Mouse (Mus musculus) ZHBTc4 (cell line): ENCODE results near the gene Klhdc1.
A peak's percentile ranks its signal among the peaks of the same experiment; 100 is the strongest.

Source experiments
- DNase-seq: peaks from one replicate; pipeline ENCODE4 v3.0.0-alpha.2; 2011; ENCODE audit warnings: low read depth, low spot score

Gene Klhdc1

DNA sequence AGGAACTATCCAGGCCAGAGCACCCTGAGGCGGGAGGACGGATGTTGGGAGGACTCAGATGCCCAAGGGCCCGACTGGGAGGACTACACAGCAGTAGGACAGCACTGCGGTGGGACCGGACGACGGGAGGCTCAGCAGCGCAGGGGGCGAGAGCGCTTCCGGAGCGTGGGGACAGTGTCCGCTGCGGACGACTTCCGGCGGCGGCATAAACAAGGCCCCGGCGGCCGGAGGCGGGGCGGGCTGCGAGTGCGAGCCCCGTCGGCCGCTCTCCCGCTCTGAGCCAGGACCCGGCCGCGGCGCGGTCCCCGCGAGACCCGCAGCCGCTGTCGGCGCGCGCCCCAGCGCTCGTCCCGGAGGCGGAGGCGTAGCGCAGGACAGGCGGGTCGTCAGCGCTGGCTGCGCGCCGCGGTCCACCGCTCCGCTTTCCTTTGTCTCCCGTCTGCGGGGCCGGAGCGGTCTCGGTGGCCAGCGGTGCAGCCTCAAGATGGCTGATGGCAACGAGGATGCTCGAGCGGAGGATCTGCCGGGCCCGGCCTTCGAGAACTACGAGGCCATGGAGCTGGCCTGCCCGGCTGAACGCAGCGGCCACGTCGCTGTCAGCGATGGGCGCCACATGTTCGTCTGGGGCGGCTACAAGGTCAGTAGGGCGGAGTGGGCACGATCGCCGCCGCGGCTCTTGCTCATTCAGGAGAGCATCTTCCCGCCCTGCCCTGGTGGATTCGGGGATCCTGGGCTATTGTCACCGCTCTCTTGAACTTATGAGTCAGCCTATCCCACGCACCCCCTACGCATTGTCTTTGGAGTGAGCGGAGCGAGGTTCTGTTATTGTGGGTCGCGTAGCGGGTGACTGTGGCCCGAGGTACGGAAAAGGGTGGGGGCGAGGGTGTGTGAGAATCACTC, 55.8 kb downstream of the Klhdc1 start, which contains the start of gene Klhdc2:
Gene Klhdc2 (plus strand): TSS at position 171 of the 900 bp plus-strand sequence.
- peak; percentile 89 for DNase-seq

DNA sequence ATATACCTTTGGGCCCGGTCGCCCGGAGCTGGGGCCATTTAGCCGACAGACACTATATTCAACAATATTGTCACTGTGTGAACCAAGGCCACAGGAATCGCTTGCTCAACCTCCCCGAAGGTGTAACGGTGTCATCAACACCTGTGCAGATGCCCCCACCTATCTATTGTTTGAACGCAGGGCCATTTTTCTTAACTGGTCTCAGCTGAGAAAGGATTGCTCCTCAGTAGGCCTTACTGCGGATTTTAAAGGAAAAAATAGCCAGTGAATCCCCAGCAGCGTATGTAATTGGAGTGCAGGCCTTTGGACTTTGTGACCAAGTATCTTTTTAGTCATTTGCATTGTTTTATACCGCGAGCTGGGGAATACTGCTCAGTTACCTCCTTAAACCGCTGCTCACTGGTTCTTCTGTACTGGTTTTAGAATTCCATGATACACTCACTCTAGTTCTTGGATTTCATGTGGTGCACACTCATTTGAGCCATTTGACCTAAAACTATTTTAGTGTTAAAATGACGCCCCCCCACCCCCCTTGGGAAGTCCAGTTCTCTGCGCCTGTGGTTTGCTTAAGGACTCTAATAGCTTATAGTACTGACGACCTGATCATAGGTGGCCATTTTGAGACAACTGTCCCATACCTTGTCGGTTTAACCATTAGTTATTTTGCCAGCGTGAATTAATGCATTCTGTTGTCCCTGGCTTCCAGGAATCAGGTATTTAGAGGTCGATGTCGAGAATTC, 56.6 kb downstream of the Klhdc1 start:
- DNase-seq = no peak

DNA sequence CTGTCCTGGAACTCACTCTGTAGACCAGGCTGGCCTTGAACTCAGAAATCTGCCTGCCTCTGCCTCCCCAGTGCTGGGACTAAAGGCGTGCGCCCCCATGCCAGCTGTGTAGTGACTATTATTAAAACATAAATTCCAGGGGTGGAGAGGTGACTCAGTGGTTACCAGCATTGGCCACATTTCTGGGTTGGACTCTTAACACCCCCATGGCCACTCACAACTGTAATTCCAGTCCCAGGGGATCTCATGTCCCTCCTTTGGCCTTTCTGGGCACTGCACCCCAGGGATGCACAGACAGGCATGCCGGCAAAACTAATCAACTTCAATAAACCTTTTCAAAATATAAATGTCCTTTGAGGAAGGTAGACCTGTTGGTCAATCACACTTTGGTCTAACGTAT, 57.3 kb downstream of the Klhdc1 start:
- no peak for DNase-seq

DNA sequence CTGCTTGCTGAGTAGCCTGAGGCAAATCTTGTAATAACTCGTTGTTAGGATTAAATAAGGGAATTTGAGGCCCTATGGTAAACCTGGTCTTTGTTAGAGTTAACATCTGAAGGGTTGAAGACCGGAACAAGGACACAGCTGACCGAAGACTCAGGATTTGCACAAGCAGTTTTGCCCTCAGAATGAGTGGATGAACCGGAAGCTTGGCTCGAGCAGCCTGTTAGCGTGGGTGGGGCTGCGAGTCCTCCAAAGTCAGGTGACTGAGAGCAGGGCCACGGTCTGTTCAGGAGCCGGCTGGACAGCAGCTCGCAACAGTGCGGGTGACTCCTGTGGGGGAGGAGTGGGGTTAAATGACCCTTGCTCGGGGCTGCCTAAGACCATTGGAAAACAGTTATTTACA, 58.3 kb downstream of the Klhdc1 start:
- peak; percentile 28 for DNase-seq

DNA sequence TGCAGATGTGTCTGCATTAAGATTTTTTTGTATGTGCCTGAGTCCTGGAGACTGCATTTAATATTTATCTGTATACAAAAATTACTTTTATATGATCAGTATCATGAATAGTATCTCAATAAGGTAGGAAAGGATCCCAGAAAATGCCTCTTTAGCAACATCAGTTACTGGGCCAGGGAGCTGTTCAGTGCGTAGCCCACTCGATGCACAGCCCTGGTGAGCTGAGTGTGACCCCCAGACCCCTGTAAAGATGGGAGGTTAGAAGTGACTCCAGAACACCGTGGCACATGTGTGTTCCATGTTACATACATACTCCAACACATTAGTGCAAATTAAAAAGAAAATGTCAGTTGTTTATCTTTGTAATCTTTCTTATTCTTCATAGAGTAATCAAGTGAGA, 58.9 kb downstream of the Klhdc1 start:
- no peak for DNase-seq

DNA sequence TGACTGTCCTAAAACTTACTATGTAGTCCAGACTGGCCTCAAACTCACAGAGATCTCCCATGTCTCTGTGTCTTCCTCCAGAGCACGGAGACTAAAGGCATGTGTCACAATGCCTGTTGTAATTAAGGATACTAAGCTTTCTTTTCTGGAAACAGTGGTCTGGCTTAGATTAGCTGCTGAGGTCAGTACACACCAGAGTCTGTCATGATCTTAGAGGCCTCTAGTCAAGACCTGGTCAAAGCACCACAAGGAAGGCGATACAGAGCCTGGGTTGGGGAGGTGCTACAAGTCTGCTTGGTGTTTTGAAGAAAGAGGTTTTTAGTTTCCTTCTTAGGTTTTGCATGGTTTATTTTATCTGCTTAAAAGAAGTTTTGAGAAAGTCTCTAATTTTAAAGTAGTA, 59.4 kb downstream of the Klhdc1 start:
- DNase-seq = no peak

DNA sequence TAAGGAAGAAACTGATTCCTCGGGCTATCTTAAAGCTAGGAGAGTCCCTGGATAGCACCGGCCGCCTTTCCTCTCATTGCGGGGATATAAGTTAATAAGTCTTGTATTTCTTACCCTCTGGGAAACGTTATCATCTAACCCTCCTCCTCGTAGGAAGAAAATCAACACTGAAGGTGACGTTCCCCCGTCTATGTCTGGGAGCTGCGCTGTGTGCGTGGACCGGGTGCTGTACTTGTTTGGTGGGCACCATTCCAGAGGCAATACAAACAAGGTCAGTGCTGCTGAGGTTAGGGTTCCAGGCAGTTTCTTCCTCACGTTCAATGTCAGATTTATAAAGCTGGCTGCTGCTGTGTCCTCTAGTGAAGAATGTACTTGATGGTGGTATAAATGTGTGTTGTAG, 61.2 kb downstream of the Klhdc1 start:
- no peak for DNase-seq

DNA sequence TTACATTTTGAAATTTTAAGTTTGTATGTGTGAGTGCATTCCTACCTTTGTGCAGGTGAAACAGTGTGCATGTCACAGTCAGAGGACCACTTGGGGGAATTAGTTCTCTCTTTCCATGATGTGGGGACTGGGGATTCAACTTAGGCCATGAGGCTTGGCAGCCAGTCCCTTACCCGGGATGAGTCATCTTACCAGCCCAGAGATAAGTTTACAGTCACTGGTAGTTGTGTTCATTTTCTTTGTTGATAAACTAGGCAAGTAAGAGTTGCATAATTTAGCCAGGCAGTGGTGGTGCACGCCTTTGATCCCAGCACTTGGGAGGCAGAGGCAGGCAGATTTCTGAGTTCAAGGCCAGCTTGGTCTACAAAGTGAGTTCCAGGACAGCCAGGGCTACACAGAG, 63.1 kb downstream of the Klhdc1 start:
- DNase-seq = no peak

DNA sequence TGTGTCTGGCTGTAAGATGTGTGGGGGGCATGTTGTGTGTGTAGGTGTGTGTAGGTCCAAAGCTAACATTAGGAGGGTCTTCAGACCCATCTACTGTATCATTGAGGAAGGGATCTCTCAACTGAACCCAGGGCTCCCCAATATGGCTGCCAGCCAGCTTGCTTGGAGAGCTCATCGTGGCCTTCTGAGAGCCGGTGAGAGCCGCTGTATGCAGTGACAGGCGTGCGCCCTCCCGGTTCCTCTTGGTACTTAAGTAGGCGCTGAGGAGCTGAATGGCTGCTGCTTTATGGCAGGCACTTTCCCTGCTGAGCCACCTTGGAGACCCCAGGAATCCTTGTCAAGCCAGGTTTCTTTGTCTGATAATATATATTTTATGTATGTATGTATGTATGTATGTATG, 65.4 kb downstream of the Klhdc1 start:
- peak; percentile 27 for DNase-seq

DNA sequence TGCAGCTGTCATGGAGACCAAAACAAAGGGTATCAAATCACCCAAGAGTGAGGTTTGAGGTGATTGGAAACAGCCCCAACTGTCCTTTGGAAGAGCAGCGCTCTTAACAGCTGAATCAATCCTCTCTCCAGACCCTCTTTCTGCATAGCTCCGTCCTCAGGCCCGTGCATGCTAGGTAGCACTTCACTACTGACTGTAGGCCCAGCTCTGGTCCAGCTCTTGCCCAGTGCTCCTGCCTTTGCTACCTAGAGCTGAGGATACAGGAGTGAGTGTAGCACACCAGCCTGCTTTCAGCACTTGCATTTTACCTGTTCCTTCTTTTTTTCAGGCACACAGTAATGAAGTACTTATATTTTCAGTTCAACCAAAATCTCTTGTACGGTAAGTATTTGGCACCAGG, 68.7 kb downstream of the Klhdc1 start:
- DNase-seq = no peak

DNA sequence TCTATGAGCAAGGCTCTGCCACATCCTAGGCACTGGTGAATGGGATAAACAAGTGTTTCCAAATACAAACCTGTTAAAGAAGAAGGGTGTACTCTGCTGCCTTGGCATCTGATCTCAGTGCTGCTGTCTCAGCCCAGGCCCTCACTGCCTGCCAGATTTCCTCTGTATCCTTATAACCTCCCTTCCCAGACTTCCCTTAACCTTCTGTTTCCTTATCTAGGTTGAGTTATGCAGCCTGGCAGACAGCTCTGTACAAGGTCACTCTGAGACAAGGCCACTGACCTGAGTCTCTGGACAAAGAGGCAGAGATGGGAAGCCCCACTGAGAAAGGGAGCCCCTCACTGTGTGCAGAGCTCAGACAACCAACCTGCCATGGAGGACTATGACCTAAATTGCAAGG, 77.5 kb downstream of the Klhdc1 start:
- no peak for DNase-seq

DNA sequence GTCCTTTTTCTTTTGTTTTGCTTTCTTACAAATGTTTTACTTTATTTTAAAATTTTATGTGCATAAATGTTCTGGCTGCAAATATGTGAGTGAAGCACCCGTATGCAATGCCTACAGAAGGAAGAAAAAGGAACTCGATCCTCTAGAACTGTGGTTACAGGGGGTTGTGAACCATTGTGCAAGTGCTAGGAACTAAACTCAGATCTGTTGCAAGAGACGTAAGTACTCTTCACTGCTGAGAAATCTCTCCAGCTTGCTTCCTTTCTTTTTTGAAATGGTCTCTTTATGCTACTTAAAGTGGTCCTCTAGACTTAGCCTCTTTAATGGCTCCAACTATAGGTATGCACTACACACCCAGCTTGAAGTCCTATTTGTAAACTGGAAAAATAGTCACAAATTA, 90.2 kb downstream of the Klhdc1 start:
- no peak for DNase-seq

DNA sequence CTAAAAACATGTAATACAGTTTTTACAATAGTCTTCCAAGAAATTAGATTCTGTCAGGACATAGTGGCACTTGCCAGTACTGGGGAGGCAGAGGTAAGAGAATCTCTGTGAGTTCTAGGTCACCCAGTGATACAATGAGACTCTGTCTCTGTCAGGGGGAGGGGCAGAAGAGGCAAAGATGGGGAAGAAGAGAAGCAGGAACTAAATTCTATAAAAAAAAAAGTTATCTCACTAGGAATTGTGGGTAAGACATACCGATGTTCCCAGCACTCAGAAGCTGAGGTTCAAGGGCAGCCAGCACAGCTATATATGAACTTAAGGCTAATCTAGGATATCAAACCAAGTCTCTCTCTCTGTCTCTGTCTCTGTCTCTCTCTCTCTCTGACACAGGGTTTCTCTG, 91.2 kb downstream of the Klhdc1 start:
- DNase-seq = no peak

DNA sequence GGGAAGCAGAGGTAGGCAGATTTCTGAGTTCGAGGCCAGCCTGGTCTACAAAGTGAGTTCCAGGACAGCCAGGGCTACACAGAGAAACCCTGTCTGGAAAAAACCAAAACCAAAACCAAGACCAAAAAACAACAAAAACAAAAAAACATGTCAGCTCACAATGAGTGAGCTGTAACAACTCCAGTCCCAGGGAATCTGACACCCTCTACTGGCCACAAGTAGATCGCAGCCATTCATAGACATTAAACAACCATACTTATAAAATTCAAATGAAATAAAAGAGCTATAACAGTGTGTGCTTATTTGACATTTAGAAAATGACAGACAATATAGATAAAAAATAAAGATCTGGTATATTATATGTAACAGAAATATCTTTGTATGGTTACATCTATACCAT, 92.6 kb downstream of the Klhdc1 start:
- peak; percentile 64 for DNase-seq
